Mouse (Mus musculus) stomach, embryonic 14.5 days (tissue): ENCODE data around the gene Rp9. TPM values are rescaled to one million over a fixed set of nuclear protein-coding genes. Genes with fewer than 3 reads are reported as not detected.
"Not testable (repeated sequence)": the region's sequence is repeated elsewhere in the genome, so short reads cannot be mapped to it uniquely, and the experiment has no call there.

Experiments
- ATAC-seq: fragments of 200-750 bp; cut with Nextera tagmentation; 2 replicates; pipeline ENCODE4 v1.8.0; 2017; ENCODE audit warnings: low read depth, moderate TSS enrichment; ENCODE audit not compliant: insufficient number of reproducible peaks, insufficient read depth, low FRiP score
- H3K27ac ChIP-seq: fragments of 300-500 bp; sonication (generic); 2 replicates; pipeline ENCODE4 v1.5.1; 2014; ENCODE audit warnings: mild to moderate bottlenecking, low read length, moderate library complexity, mixed read lengths
- H3K27me3 ChIP-seq: fragments of 300-500 bp; sonication (generic); 2 replicates; pipeline ENCODE4 v1.6.1; 2014; ENCODE audit warnings: low read length, control low read depth, mixed read lengths; ENCODE audit not compliant: control insufficient read depth, insufficient read depth
- H3K36me3 ChIP-seq: fragments of 300-500 bp; sonication (generic); 2 replicates; pipeline ENCODE4 v1.6.1; 2014; ENCODE audit warnings: mild to moderate bottlenecking, control low read depth, low read length, moderate library complexity, mixed read lengths; ENCODE audit not compliant: control insufficient read depth, insufficient read depth
- H3K4me1 ChIP-seq: fragments of 300-500 bp; sonication (generic); 2 replicates; pipeline ENCODE4 v1.6.1; 2014; ENCODE audit warnings: low read length, control low read depth, mixed read lengths; ENCODE audit not compliant: control insufficient read depth, insufficient read depth
- H3K4me2 ChIP-seq: fragments of 300-500 bp; sonication (generic); replicated peaks from 2 replicates; pipeline ENCODE4 v1.6.1; 2014; ENCODE audit warnings: low read depth, low read length, control low read depth
- H3K4me3 ChIP-seq: fragments of 300-500 bp; sonication (generic); 2 replicates; pipeline ENCODE4 v1.5.1; 2014; ENCODE audit warnings: low read depth, low read length, control low read depth
- H3K9ac ChIP-seq: fragments of 300-500 bp; sonication (generic); replicated peaks from 2 replicates; pipeline ENCODE4 v1.6.1; 2014; ENCODE audit warnings: low read depth, mild to moderate bottlenecking, control low read depth, low read length, moderate library complexity, mixed read lengths
- H3K9me3 ChIP-seq: fragments of 300-500 bp; sonication (generic); 2 replicates; pipeline ENCODE4 v1.6.1; 2016; ENCODE audit warnings: low read depth, low read length, control low read depth; ENCODE audit not compliant: control insufficient read depth
- WGBS: fragments of 180-500 bp; shearing (Covaris S2); extraction: QIAGEN DNeasy Blood & Tissue Kit; methylation state at CpG from one replicate; pipeline ENCODE4 v1.1.7; 2014; 5-methylcytosine and 5-hydroxymethylcytosine counted together
- polyA plus RNA-seq: library from polyadenylated mRNA; unstranded; fragments of >200 nt; fragmentation: Nextera tagmentation; extraction: Ambion mirVana; gene quantifications from 2 replicates; pipeline ENCODE4 v1.2.1, GENCODE M21; 2014

Gene Rp9
- polyA plus RNA-seq, 1 experiment from 2014 or later = 84.9 TPM

GRCm38 (mm10) chr9:22422559-22422958 is 47.0 kb downstream of the Rp9 start:
- H3K36me3 ChIP-seq = no peaks in the 10 kb centered on the region
- no peak overlapping the region for H3K4me2 ChIP-seq
- WGBS = 41% methylated on average over 1 of the region's 1 CpGs
- H3K9me3 ChIP-seq = no peaks in the 10 kb centered on the region
- ATAC-seq = no peak
- H3K4me3 ChIP-seq = no peak overlapping the region
- no peaks in the 10 kb centered on the region for H3K27me3 ChIP-seq
- H3K9ac ChIP-seq = no peak overlapping the region
- no peak overlapping the region for H3K27ac ChIP-seq
- H3K4me1 ChIP-seq = no peaks in the 10 kb centered on the region

GRCm38 (mm10) chr9:22420491-22420890 is 49.1 kb downstream of the Rp9 start:
- H3K9ac ChIP-seq = no peak overlapping the region
- H3K4me3 ChIP-seq = no peak overlapping the region
- H3K27me3 ChIP-seq = no peaks in the 10 kb centered on the region
- no peaks in the 10 kb centered on the region for H3K36me3 ChIP-seq
- H3K27ac ChIP-seq = no peak overlapping the region
- 56% methylated on average over 7 of the region's 7 CpGs for WGBS
- no peaks in the 10 kb centered on the region for H3K9me3 ChIP-seq
- ATAC-seq = no peak
- H3K4me2 ChIP-seq = no peak overlapping the region
- H3K4me1 ChIP-seq = no peaks in the 10 kb centered on the region

- Histone ChIP-seq H3K9me3 (no peaks in the 10 kb centered on the region), H3K9ac (no peak overlapping the region), H3K4me3 (no peak overlapping the region), H3K36me3 (no peaks in the 10 kb centered on the region), H3K27ac (no peak overlapping the region), H3K4me2 (no peak overlapping the region), H3K4me1 (no peaks in the 10 kb centered on the region), H3K27me3 (no peaks in the 10 kb centered on the region)
- 82% methylated on average over 3 of the region's 3 CpGs for WGBS
- ATAC-seq = no peak
Measured at GRCm38 (mm10) chr9:22419877-22420276, 49.7 kb downstream of the Rp9 start.

- H3K36me3 ChIP-seq = no peaks in the 10 kb centered on the region
- no peak for ATAC-seq
- WGBS = 42% methylated on average over 6 of the region's 6 CpGs
Measured at GRCm38 (mm10) chr9:22417547-22417946, 52.0 kb downstream of the Rp9 start.

GRCm38 (mm10) chr9:22416187-22416586 is 53.4 kb downstream of the Rp9 start:
- Histone ChIP-seq H3K9me3 (no peaks in the 10 kb centered on the region), H3K4me2 (no peak overlapping the region), H3K27me3 (no peaks in the 10 kb centered on the region), H3K36me3 (no peaks in the 10 kb centered on the region), H3K4me1 (no peaks in the 10 kb centered on the region), H3K9ac (no peak overlapping the region), H3K4me3 (no peak overlapping the region), H3K27ac (no peak overlapping the region)
- WGBS = 72% methylated on average over 3 of the region's 3 CpGs
- ATAC-seq = no peak

More at GRCm38 (mm10) chr9:22417547-22417946, 52.0 kb downstream of the Rp9 start:
- Histone ChIP-seq H3K4me1 (no peaks in the 10 kb centered on the region), H3K9me3 (no peaks in the 10 kb centered on the region), H3K4me3 (no peak overlapping the region), H3K4me2 (no peak overlapping the region), H3K9ac (no peak overlapping the region), H3K27me3 (no peaks in the 10 kb centered on the region), H3K27ac (no peak overlapping the region)

- Histone ChIP-seq H3K4me1 (no peaks in the 10 kb centered on the region), H3K9ac (peak within 1 kb of the TSS; percentile 28; the same call in 1 of the 2 replicates), H3K9me3 (no peaks in the 10 kb centered on the region), H3K36me3 (no peaks in the 10 kb centered on the region), H3K4me2 (peak within 1 kb of the TSS; percentile 57), H3K27me3 (no peaks in the 10 kb centered on the region), H3K27ac (no peak within 1 kb of the TSS), H3K4me3 (peak within 1 kb of the TSS; percentile 44)
- peak; percentile 97 for ATAC-seq
- 1% methylated on average over 43 of the region's 43 CpGs for WGBS
Measured at GRCm38 (mm10) chr9:22411002-22411857, 58.3 kb downstream of the Rp9 start, which contains the start of gene 9530077C05Rik. Gene 9530077C05Rik (plus strand): TSS chr9:22411513.

GRCm38 (mm10) chr9:22409501-22409900 is 60.0 kb downstream of the Rp9 start:
- Histone ChIP-seq H3K27me3 (no peaks in the 10 kb centered on the region), H3K9ac (no peak overlapping the region), H3K36me3 (no peaks in the 10 kb centered on the region), H3K4me2 (no peak overlapping the region), H3K27ac (no peak overlapping the region), H3K9me3 (no peaks in the 10 kb centered on the region), H3K4me3 (no peak overlapping the region), H3K4me1 (no peaks in the 10 kb centered on the region)
- ATAC-seq = no peak
- WGBS = 69% methylated on average over 7 of the region's 7 CpGs

- not testable (repeated sequence) for H3K36me3 ChIP-seq, H3K27me3 ChIP-seq, H3K9me3 ChIP-seq, H3K4me2 ChIP-seq, H3K4me1 ChIP-seq, H3K27ac ChIP-seq, H3K4me3 ChIP-seq, H3K9ac ChIP-seq, ATAC-seq
- WGBS = 22% methylated on average over 4 of the region's 4 CpGs
Measured at GRCm38 (mm10) chr9:22408344-22408743, 61.2 kb downstream of the Rp9 start.
